ENCODE assay signal across 9 mouse cellular contexts in the genomic region with DNA sequence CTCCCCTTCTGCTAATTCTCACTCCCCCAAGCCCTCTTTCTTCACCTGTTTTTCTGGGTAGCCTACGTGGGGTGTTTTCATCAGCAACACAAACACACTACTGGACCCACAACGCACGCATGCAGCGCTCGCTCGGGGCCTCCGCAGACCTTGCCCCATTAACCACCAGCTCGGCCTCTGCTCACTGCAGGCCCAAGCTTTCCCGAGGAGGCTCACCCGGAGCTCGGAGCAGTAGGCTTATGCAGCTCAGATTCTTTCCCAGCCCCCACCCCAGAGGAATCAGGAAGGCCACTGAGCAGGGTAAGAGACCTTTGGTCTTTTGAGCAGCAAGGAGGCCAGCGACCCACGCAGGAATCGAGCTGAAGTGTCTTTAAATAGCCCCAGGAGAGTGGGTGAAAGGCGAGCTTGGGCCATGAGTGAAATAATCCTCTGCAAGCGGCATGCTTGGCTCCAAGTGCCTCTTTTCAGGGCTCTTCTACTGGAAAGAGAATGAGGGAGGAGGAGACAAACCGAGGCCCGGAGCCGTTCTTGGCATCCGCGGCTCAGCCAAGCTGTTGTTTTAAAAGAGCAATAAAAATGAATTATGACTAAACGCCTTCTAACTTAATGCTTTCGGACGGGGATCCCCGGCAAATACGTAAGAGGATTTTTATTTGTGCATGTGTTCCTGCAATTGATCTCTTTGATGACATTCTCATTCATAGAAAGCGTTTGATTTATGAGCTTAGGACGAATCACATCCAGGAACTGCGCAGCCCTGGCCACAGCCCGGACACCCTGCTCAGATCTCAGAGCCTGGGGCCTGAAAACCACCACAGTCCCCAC. TPM values are rescaled to one million over a fixed set of nuclear protein-coding genes. Genes with fewer than 3 reads are reported as not detected.
DNase-seq lines count a peak whose midpoint lies in the region; ATAC-seq and TF ChIP-seq lines count a peak whose summit lies in the region.
"Had no signal": no experiment of that assay in that cellular context is flagged by ENCODE, and none has a peak within 500 bp of the region (broad histone marks: within the 10 kb centered on the region; RNA-seq: fewer than 3 reads in every experiment).

No protein-coding gene starts in this region.

- peak; percentile 77 for DNase-seq in adrenal gland, postnatal 10 days
- DNase-seq in adrenal gland, adult 8-10 months: no peak
- no peak for DNase-seq in liver, embryonic 13.5 days
- peak; percentile 73 for DNase-seq in yolk sac, embryonic 10.5 days (ENCODE audit: low spot score)
- DNase-seq in thymus, postnatal 25 days: no peak
- DNase-seq in layer of hippocampus, adult 9-11 months: no peak

- TF ChIP-seq CTCF in bone marrow macrophage, adult 2 months (IDR thresholded peaks at IDR 0.05; ENCODE audit: low read depth, low read length): no peak

- peaks cover 6% of the 10 kb centered on the region for H3K27me3 ChIP-seq in hindbrain, embryonic 16.5 days (replicated peaks; ENCODE audit: control insufficient read depth, insufficient read depth, low read length)
- H3K27me3 ChIP-seq in liver, embryonic 13.5 days: peaks cover 98% of the 10 kb centered on the region

- WGBS in hindbrain, embryonic 16.5 days: 2% methylated on average over 30 of the region's 30 CpGs
- WGBS in liver, embryonic 13.5 days (ENCODE audit: insufficient replicate concordance): 11% methylated on average over 30 of the region's 30 CpGs

- no peaks in the 10 kb centered on the region for H3K36me3 ChIP-seq in hindbrain, embryonic 16.5 days (ENCODE audit: control insufficient read depth, insufficient read depth, low read length)
- no peaks in the 10 kb centered on the region for H3K36me3 ChIP-seq in liver, embryonic 13.5 days

- TF ChIP-seq POLR2A in bone marrow macrophage, adult 2 months (IDR thresholded peaks at IDR 0.05; ENCODE audit: borderline replicate concordance, low read depth, low read length): no peak

- peaks cover 25% of the 10 kb centered on the region for H3K4me1 ChIP-seq in bone marrow macrophage, adult 2 months (ENCODE audit: control insufficient read depth, insufficient read depth, low read length)
- H3K4me1 ChIP-seq in hindbrain, embryonic 16.5 days (ENCODE audit: control insufficient read depth, insufficient read depth, low read depth, low read length): peaks cover 10% of the 10 kb centered on the region
- peaks cover 5% of the 10 kb centered on the region; the same call in 1 of the 2 replicates for H3K4me1 ChIP-seq in liver, embryonic 13.5 days (replicated peaks)

- no peak for ATAC-seq in hindbrain, embryonic 16.5 days
- no peak for ATAC-seq in liver, embryonic 13.5 days (ENCODE audit: low read depth)

- peak overlapping the region; percentile 80 for H3K4me2 ChIP-seq in hindbrain, embryonic 16.5 days (ENCODE audit: low read length)
- H3K4me2 ChIP-seq in liver, embryonic 13.5 days: peak overlapping the region; percentile 74

- H3K27ac ChIP-seq in bone marrow macrophage, adult 2 months (ENCODE audit: insufficient read depth, low read depth, low read length): peak overlapping the region; percentile 82
- peak overlapping the region; percentile 80 for H3K27ac ChIP-seq in hindbrain, embryonic 16.5 days (ENCODE audit: low read depth, low read length)
- H3K27ac ChIP-seq in liver, embryonic 13.5 days: peak overlapping the region; percentile 62

- H3K4me3 ChIP-seq in bone marrow macrophage, adult 2 months (ENCODE audit: insufficient read depth, low read length): peak overlapping the region; percentile 59
- H3K4me3 ChIP-seq in hindbrain, embryonic 16.5 days (ENCODE audit: low read length): peak overlapping the region; percentile 67
- H3K4me3 ChIP-seq in liver, embryonic 13.5 days (replicated peaks): 0 out of 2 replicates have a peak overlapping the region, but pooled peaks have one; percentile 14

- peak overlapping the region; percentile 67 for H3K9ac ChIP-seq in hindbrain, embryonic 16.5 days (ENCODE audit: low read depth, low read length)
- peak overlapping the region; percentile 29; the same call in 1 of the 2 replicates for H3K9ac ChIP-seq in liver, embryonic 13.5 days

- no peaks in the 10 kb centered on the region for H3K9me3 ChIP-seq in hindbrain, embryonic 16.5 days (ENCODE audit: control insufficient read depth, low read length)
- no peaks in the 10 kb centered on the region for H3K9me3 ChIP-seq in liver, embryonic 13.5 days (replicated peaks)

RNA-seq across cellular contexts. Expression of a gene that starts 2.6 kb away (rescaled TPM):
- 1 to 10 TPM in 1 of 2 experiments, under 1 TPM in 1; 0.91 to 1.2 TPM for total RNA-seq in adrenal gland, postnatal 10 days (2021)
- total RNA-seq in adrenal gland, adult 8-10 months (2022): 1 to 10 TPM in 1 of 4 experiments, under 1 TPM in 3; 0.23 to 1.1 (median 0.83) TPM
- 1.1 and 2.2 TPM in 2 replicates for polyA plus RNA-seq in bone marrow macrophage, adult 2 months (2012; ENCODE audit: insufficient read depth, insufficient read length, missing spikeins)
- polyA plus RNA-seq in hindbrain, embryonic 16.5 days (2015; fragmentation: Nextera tagmentation; extraction: Ambion mirVana): 1.8 and 2.0 TPM in 2 replicates
- 0.52 and 0.66 TPM in 2 replicates for polyA plus RNA-seq in liver, embryonic 13.5 days (2015; fragmentation: Nextera tagmentation; extraction: Ambion mirVana)
- polyA plus RNA-seq: cortical plate, adult 2 months had no signal

RNA-seq across cellular contexts. Expression of a gene that starts 3.9 kb away (rescaled TPM):
- 1 to 10 TPM; 2.3 to 5.1 TPM for total RNA-seq in adrenal gland, postnatal 10 days (2021)
- 1 to 10 TPM in 3 of 4 experiments, under 1 TPM in 1; 0.80 to 3.4 (median 2.6) TPM for total RNA-seq in adrenal gland, adult 8-10 months (2022)
- not detected in 2 replicates for polyA plus RNA-seq in bone marrow macrophage, adult 2 months (2012; ENCODE audit: insufficient read depth, insufficient read length, missing spikeins)
- 20.3 and 22.5 TPM in 2 replicates for polyA plus RNA-seq in hindbrain, embryonic 16.5 days (2015; fragmentation: Nextera tagmentation; extraction: Ambion mirVana)
- polyA plus RNA-seq in liver, embryonic 13.5 days (2015; fragmentation: Nextera tagmentation; extraction: Ambion mirVana): 0.63 and 0.82 TPM in 2 replicates
- polyA plus RNA-seq: cortical plate, adult 2 months had no signal

RNA-seq across cellular contexts. Expression of a gene that starts 16.6 kb away (rescaled TPM):
- under 1 TPM; 0.27 to 0.94 TPM for total RNA-seq in adrenal gland, postnatal 10 days (2021)
- total RNA-seq in adrenal gland, adult 8-10 months (2022): under 1 TPM; 0.17 to 0.77 (median 0.42) TPM
- not detected in 2 replicates for polyA plus RNA-seq in bone marrow macrophage, adult 2 months (2012; ENCODE audit: insufficient read depth, insufficient read length, missing spikeins)
- 3.4 and 3.6 TPM in 2 replicates for polyA plus RNA-seq in hindbrain, embryonic 16.5 days (2015; fragmentation: Nextera tagmentation; extraction: Ambion mirVana)
- polyA plus RNA-seq in liver, embryonic 13.5 days (2015; fragmentation: Nextera tagmentation; extraction: Ambion mirVana): 0.02 and 0.06 TPM in 2 replicates
- polyA plus RNA-seq: cortical plate, adult 2 months had no signal

RNA-seq across cellular contexts. Expression of a gene that starts 30.8 kb away (rescaled TPM):
- 10 to 100 TPM in 1 of 2 experiments, 1 to 10 TPM in 1; 8.0 to 11.4 TPM for total RNA-seq in adrenal gland, postnatal 10 days (2021)
- 1 to 10 TPM; 1.9 to 3.3 (median 2.7) TPM for total RNA-seq in adrenal gland, adult 8-10 months (2022)
- polyA plus RNA-seq in bone marrow macrophage, adult 2 months (2012; ENCODE audit: insufficient read depth, insufficient read length, missing spikeins): 1.0 and 1.2 TPM in 2 replicates
- polyA plus RNA-seq in hindbrain, embryonic 16.5 days (2015; fragmentation: Nextera tagmentation; extraction: Ambion mirVana): 5.6 and 8.8 TPM in 2 replicates
- polyA plus RNA-seq in liver, embryonic 13.5 days (2015; fragmentation: Nextera tagmentation; extraction: Ambion mirVana): 0.17 and 0.30 TPM in 2 replicates
- polyA plus RNA-seq: cortical plate, adult 2 months had no signal

RNA-seq across cellular contexts. Expression of a gene that starts 43.7 kb away (rescaled TPM):
- 10 to 100 TPM; 28.0 to 28.2 TPM for total RNA-seq in adrenal gland, postnatal 10 days (2021)
- 10 to 100 TPM; 10.8 to 15.6 (median 13.3) TPM for total RNA-seq in adrenal gland, adult 8-10 months (2022)
- polyA plus RNA-seq in bone marrow macrophage, adult 2 months (2012; ENCODE audit: insufficient read depth, insufficient read length, missing spikeins): not detected in 2 replicates
- polyA plus RNA-seq in hindbrain, embryonic 16.5 days (2015; fragmentation: Nextera tagmentation; extraction: Ambion mirVana): 85.9 and 106 TPM in 2 replicates
- polyA plus RNA-seq in liver, embryonic 13.5 days (2015; fragmentation: Nextera tagmentation; extraction: Ambion mirVana): 0.83 and 1.2 TPM in 2 replicates
- polyA plus RNA-seq: cortical plate, adult 2 months had no signal

Comparison
In these comparisons a context has a peak if more than half of its experiments do, and no peak if none do; other contexts are left out.
1. DNase-seq: peak in adrenal gland, postnatal 10 days (single experiment) and yolk sac, embryonic 10.5 days (single experiment); none in adrenal gland, adult 8-10 months (single experiment), liver, embryonic 13.5 days (single experiment), thymus, postnatal 25 days (single experiment) and layer of hippocampus, adult 9-11 months (single experiment).
2. H3K4me3 ChIP-seq: peak in every context shown above with its lines; median percentile 67 in hindbrain, embryonic 16.5 days; 59 in bone marrow macrophage, adult 2 months; 14 in liver, embryonic 13.5 days.
3. RNA of a gene that starts 3.9 kb away (polyA plus RNA-seq): 20.3 to 22.5 TPM in hindbrain, embryonic 16.5 days; 0.63 to 0.82 TPM in liver, embryonic 13.5 days and not detected in bone marrow macrophage, adult 2 months; every median in the first group is over 10 times any median in the second.
4. Peak in every context shown above with its lines, with median percentiles within 50 percentile points of each other: H3K27ac ChIP-seq.